Mouse (Mus musculus): Measurements from ENCODE around the gene Casp6.

Gene Casp6

DNA sequence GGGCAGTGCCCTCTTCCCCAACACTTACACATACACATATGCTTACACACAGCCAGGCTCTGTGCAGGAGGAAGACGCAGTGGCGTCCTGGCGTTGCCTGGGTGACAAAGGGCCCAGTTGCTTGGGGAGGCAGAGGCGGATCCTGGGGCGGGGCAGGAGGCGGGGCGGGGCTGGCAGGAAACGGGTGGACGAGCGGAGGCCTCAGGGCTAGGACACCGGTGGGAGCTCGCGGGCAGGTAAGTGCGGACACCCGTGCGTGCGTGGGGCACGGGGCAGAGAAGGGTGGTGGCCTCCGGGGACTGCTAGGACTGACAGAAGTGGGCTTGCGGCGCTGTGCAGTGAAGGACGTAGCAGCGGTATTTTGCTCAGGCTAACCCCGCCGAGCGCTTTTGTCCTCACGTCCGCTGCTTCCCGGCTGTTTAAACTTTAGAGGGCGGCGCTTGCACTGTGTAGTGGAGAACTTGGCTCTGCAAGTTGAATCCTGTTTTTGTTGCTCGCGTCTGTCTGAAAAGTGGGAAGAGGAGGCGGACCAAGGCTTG is at the start of gene Casp6:
TSS of gene Casp6 (plus strand) at position 155 of the 539 bp plus-strand sequence.
- peak; percentile 89 for DNase-seq (ENCODE audit: extremely low spot score)

DNA sequence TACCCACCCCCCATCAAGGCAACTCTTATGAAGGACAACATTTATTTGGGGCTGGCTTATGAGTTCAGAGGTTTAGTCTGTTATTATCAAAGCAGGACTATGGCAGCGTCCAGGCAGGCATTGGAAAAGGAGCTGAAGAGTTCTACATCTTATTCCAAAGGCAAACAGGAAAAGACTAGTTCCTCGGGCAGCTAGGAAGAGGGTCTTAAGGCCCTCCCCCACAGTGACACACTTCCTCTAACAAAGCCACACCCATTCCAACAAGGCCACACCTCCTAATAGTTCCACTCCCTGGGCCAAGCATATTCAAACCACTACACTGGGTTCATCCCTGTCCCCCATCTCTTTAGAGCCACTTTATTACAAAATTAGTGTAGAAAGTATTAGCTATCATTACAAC is 38.6 kb upstream of the Casp6 start:
- DNase-seq (ENCODE audit: extremely low spot score), result no peak

- peak; percentile 24 for DNase-seq (ENCODE audit: extremely low spot score)
These were observed 37.5 kb upstream of the Casp6 start for GRCm38 (mm10) chr3:129863698-129864097.

DNA sequence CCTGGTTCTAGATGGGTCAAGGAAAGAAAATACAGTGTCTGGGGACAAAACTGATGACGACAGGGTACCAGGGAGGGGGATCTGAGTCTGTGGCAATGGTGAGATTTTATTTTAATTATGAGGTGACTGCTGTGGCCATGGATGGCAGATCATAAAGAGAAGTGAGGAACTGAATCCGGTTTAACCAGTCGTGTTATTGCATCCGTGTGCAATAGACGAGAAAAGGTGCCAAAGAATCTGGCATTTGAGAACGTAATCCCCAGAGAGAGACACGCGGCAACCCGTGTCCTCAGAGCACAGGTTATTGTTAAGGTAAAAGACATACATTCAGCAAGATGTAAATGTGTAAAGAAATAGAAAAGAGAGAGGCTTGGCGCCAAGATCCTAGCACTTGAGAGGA is 23.9 kb upstream of the Casp6 start:
- no peak for DNase-seq (ENCODE audit: extremely low spot score)

DNA sequence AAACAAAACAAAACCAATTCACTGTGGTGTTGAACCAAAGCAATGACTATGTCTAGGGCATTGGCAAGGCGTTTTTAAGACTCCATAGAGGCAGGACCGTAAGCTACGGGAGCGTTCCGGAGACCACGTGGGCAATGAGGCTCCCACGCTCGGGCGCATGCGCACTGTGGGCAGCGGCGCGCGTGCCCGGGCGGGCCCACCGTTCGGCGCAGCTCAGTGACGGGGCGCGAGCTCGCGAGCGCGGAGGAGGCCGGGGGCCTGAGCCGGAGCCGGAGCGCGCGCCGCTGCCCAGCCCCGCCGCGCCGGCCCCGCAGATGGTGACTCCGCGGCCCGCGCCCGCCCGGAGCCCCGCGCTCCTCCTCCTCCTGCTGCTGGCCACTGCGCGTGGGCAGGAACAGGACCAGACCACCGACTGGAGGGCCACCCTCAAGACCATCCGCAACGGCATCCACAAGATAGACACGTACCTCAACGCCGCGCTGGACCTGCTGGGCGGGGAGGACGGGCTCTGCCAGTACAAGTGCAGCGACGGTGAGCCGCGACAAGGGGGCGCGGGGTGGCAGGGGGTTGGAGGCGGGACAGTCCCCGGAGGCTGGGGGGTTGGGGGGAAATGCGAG is 22.7 kb upstream of the Casp6 start, which contains the start of gene Pla2g12a:
TSS of gene Pla2g12a (plus strand) at position 202 of the 617 bp plus-strand sequence.
- DNase-seq (ENCODE audit: extremely low spot score), result peak; percentile 89

GRCm38 (mm10) chr3:129879131-129879757 is 22.0 kb upstream of the Casp6 start:
- DNase-seq (ENCODE audit: extremely low spot score), result peak; percentile 54

DNA sequence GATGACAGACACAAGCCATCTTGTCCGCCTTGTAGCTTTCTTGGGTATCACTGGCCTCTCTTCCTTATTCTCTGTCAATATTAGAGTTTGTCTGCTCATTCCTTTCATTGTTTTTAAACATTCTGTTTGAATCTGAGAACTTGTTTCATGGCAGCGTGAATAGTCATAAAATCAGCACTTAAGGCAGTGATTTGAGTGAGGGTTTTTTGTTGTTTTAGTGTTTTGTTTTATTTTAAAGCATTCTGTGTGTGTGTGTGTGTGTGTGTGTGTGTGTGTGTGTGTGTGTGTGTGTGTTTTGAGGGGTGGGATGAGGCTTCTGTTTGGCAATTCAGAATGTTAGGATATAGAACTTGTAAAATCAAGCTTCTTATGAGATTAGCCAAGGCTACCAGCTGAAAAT is 21.3 kb upstream of the Casp6 start:
- no peak for DNase-seq (ENCODE audit: extremely low spot score)

DNA sequence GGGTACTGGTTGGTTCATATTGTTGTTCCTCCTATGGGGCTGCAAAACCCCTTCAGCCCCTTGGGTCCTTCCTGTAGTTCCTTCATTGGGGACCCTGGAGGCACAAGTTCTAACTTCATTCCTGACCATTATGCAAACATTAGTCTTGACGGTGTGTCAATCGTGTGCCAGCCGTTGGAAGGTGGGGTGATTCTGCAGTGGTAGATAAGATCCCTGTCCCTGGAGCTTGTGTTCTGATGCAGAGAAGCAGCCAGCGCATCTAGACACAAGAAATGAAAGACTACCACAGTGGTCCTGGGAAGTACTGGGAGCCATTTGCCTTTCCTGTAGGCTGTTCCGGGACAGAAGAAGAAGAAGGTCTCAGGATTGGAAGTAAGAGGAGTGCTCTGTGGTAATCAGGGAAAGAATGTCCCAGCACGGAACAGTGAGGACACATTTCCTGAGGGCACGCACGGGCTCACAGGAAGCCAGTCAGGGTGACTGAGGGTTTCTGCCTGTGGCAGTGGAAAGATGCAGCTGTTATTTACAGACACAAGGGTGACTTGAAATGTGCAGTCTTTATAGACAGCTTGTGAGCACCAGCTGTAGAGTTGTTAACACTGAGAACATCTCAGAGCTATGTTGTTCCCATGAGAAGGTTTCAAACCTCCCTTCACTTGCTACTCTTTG is 20.2 kb upstream of the Casp6 start:
- DNase-seq (ENCODE audit: extremely low spot score), result no peak

- DNase-seq (ENCODE audit: extremely low spot score), result no peak
These were observed 15.6 kb upstream of the Casp6 start for GRCm38 (mm10) chr3:129885577-129885976.

DNA sequence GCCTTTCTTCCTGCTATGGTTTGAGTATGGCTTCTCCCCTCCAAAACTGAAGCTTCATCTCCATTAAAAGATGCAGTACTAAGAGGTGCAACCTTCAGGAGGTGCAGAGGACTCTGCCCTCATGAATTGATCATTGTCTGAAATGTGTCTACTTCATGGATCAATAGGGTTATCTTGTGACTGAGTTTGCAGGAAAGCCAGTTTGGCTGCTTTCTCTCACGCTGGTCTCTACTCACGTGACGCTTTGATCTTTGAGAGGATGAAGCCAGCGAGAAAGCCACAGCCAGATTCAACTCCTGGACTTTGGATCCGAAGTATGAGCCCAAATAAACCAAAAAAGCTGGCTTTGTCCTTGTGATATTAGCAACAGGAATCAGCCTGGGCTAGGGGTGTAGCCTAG is 14.8 kb upstream of the Casp6 start:
- no peak for DNase-seq (ENCODE audit: extremely low spot score)

- DNase-seq (ENCODE audit: extremely low spot score), result no peak
These were observed 13.3 kb upstream of the Casp6 start for GRCm38 (mm10) chr3:129887779-129888517.

GRCm38 (mm10) chr3:129892003-129892402 is 9.2 kb upstream of the Casp6 start:
- no peak for DNase-seq (ENCODE audit: extremely low spot score)

DNA sequence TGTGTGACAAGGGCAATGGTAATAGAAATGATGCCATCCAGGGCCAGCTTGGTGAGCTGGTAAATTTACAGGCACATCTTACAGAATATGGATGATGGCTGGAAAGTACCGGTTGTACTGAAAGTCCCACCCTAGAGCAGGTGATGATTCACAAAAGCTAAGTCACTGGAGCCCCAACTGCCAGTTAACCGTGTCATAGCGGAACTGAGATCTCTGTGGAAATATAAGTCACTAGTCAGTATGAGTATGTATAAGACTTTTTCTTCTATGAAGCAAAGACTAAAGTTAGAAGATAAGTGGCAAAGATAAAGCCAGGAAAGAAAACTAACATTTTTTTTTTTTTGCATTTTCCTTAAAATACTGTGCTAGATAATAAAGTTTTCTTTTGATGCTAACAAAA is 8.1 kb upstream of the Casp6 start:
- DNase-seq (ENCODE audit: extremely low spot score), result no peak

DNA sequence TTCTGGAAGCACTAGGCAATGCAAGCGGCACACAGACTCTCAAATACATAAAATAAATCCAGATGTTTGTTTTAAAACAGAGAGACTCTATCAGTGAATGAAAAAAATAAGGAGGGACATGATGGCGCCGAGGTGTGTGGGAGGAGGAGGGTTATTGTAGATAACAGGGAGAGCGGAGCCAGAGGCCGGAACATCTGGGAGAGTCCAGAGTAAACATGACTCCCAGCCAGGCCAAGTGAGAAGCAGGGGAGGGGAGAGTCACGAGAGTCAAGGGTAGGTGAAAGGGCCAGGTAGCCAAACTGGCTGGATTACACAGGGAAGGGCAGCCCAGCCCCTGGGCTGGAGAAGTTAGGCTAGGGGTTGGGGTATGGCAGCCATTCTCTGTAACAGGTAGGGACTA is 4.6 kb upstream of the Casp6 start:
- no peak for DNase-seq (ENCODE audit: extremely low spot score)

DNA sequence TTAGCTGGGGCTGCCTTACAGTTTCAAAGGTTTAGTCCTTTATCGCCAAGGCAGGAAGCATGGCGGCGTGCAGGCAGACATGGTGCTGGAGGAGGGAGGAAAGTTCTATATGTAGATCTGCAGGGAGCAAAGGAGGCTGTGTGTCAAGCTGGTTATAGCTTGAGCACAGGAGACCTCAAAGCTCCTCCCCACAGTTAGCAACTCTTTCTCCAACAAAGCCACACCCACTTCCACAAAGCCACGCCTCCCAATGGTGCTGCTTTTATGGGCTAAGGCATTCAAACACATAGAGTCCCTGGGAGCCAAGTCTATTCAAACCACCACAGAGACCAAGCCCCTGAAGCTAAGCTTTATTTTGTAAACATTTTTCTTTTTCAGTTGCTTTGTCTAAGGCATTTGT is 2.3 kb upstream of the Casp6 start:
- DNase-seq (ENCODE audit: extremely low spot score), result no peak

- no peak for DNase-seq (ENCODE audit: extremely low spot score)
These were observed 2.1 kb downstream of the Casp6 start for GRCm38 (mm10) chr3:129903369-129903768.

DNA sequence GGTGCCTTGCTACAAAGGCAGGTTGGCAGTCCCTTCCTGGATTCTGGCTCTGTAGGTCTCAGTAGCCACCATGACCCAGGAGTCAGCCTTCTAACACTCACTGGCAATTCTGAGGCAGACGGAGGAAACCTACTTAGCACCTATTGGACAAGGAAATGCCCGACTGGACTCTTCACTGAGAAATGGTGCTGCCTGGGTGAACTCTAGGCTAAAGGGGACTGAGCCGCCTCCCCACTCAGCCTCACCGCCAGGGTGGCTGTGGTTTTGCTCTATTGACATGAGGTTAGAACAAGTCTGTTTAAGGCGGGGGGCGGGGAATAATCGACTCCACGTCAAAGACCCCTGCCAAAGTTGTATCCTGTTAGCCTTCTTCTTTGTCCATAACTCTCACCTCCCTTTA is 2.6 kb downstream of the Casp6 start:
- no peak for DNase-seq (ENCODE audit: extremely low spot score)

DNA sequence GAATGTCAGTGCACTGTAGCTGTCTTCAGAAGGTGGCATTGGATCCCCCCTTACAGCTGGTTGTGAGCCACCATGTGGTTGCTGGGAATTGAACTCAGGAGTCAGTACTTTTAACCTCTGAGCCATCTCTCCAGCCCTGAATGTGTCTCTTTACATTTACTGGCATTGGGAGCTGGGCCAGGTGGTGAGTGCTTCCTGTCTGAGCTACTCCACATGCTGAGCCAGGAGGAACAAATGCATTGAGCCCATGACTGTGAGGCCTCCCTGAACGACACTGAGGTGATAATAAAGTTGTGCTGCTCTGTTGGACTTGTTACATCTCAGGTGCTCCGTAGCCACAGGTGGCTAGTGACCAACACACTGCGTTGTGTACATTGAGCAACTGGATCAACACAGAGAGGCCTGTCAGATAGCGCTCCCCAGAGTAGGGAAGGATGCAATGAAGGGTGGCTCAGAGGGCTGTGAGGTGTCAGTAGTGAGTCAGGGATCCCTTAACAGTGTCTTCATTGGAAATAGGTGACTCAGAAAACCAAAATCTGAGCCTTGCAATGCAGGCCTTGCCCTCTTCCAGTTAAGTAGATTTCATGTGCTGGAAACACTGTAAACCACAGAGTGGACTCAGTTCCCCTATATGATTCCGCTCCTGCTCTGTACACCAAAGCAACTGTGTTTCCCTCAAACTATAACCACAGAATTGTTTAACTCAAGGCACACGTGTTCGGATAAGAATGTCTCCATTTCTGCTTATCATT is 3.3 kb downstream of the Casp6 start:
- no peak for DNase-seq (ENCODE audit: extremely low spot score)

DNA sequence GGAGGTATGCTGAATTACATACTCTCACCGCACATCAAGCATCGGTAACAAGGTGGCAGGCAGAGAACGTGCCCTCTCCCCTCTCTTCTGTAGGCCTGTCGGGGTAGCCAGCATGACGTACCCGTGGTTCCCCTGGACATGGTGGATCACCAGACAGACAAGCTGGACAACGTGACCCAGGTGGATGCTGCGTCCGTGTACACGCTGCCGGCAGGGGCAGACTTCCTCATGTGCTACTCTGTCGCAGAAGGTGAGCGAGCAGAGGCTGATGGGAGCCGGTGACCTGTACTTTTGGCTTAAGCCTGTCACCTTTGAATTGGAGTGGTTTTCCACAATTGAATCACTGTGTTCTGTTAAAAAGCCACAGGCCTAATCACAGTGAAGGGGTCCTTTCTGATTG is 10.8 kb downstream of the Casp6 start:
- DNase-seq (ENCODE audit: extremely low spot score), result no peak

- no peak for DNase-seq (ENCODE audit: extremely low spot score)
These were observed 12.0 kb downstream of the Casp6 start for GRCm38 (mm10) chr3:129913241-129913640.

- DNase-seq (ENCODE audit: extremely low spot score), result no peak
These were observed 16.2 kb downstream of the Casp6 start for GRCm38 (mm10) chr3:129917424-129917823.
